Mouse (Mus musculus): Measurements from ENCODE around the gene Mlxip.

Mlxip gene

GRCm38 (mm10) chr5:123436071-123436779 lies 41.6 kb downstream of the Mlxip start:
- peak; percentile 61 for DNase-seq

- peak; percentile 68 for DNase-seq
Observed at GRCm38 (mm10) chr5:123436780-123437175, 42.2 kb downstream of the Mlxip start.

GRCm38 (mm10) chr5:123438381-123438780 lies 43.8 kb downstream of the Mlxip start:
- DNase-seq = no peak

- DNase-seq = no peak
Observed at GRCm38 (mm10) chr5:123439312-123439711, 44.7 kb downstream of the Mlxip start.

- peak; percentile 29 for DNase-seq
Observed at GRCm38 (mm10) chr5:123439941-123440340, 45.3 kb downstream of the Mlxip start.

GRCm38 (mm10) chr5:123440664-123441063 lies 46.1 kb downstream of the Mlxip start:
- DNase-seq = no peak

- DNase-seq = no peak
Observed at GRCm38 (mm10) chr5:123442283-123442682, 47.7 kb downstream of the Mlxip start.

GRCm38 (mm10) chr5:123444069-123444468 lies 49.5 kb downstream of the Mlxip start:
- DNase-seq = peak; percentile 77

GRCm38 (mm10) chr5:123444849-123445334 lies 50.3 kb downstream of the Mlxip start:
- DNase-seq = no peak

- no peak for DNase-seq
Observed at GRCm38 (mm10) chr5:123451886-123452285, 57.3 kb downstream of the Mlxip start.

GRCm38 (mm10) chr5:123461420-123461819 lies 66.8 kb downstream of the Mlxip start:
- DNase-seq = no peak

- DNase-seq = no peak
Observed at GRCm38 (mm10) chr5:123464638-123465037, 70.0 kb downstream of the Mlxip start.

GRCm38 (mm10) chr5:123470784-123471400 lies 76.3 kb downstream of the Mlxip start:
- no peak for DNase-seq

- no peak for DNase-seq
Observed at GRCm38 (mm10) chr5:123473817-123474216, 79.2 kb downstream of the Mlxip start.

GRCm38 (mm10) chr5:123487659-123488395 lies 93.2 kb downstream of the Mlxip start:
- DNase-seq = no peak

GRCm38 (mm10) chr5:123489112-123489785 lies 94.7 kb downstream of the Mlxip start, which contains the start of the genes Lrrc43 and Il31:
Gene Lrrc43, plus strand, starts transcription at chr5:123489305.
Gene Il31, minus strand, starts transcription at chr5:123489489.
- no peak for DNase-seq

GRCm38 (mm10) chr5:123489935-123490334 lies 95.3 kb downstream of the Mlxip start:
- no peak for DNase-seq

GRCm38 (mm10) chr5:123499717-123500116 lies 105.1 kb downstream of the Mlxip start:
- peak; percentile 13 for DNase-seq

GRCm38 (mm10) chr5:123501973-123502372 lies 107.4 kb downstream of the Mlxip start:
- DNase-seq = no peak

All from kidney, postnatal 14 days (tissue).